Mouse (Mus musculus) kidney, postnatal 14 days (tissue): ENCODE results near the gene Sowaha.

ENCODE experiments used
- DNase-seq: peaks from one replicate; pipeline ENCODE4 v3.0.0; 2022; ENCODE audit warnings: mixed read lengths

Gene Sowaha

DNA sequence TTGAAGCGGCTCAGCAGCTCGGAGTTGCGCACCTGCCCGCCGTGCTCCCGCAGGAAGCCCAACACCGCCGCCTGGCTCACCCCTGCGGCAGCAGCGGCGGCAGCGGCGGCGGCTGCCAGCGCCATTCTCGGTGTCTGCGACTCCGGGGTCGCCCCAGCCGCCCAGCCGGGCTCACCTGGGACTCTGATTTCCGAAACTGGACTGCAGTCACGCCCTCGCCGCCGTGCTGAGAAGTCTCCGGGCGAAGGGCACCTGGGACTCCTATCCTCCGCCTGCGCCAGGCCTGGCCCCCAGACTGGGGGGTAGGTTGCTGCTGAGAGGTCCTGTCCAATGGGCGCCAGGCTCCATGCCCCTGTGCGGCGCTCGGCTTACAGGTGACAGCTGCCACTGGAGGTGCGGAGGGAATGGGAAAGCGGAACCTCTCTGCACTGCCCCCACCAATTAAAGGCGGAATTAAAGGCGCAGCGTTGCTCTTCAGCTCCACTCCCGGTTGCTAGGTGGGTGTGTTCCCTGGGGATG lies at the start of gene Sowaha, which contains the start of gene Gm9945:
Sowaha (minus strand) TSS at position 492 of the 519 bp plus-strand sequence.
Gm9945 (plus strand) TSS at position 384 of the 519 bp plus-strand sequence.
- peak; percentile 70 for DNase-seq

DNA sequence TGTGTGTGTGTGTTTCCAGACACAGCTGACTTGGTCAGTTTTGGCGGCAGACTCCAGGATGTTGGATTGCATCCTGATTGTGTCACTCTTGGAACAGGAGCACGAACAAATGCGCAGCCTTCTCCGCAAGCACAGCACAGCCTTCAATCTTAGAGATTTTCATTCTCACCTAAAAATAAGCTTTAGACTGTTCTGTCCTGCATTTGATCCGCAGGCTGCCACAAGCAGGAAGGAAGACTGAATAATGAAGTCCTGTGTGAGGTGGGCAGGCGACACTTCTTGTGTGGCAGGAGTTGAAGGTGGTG lies 49.1 kb upstream of the Sowaha start:
- DNase-seq = peak; percentile 63

DNA sequence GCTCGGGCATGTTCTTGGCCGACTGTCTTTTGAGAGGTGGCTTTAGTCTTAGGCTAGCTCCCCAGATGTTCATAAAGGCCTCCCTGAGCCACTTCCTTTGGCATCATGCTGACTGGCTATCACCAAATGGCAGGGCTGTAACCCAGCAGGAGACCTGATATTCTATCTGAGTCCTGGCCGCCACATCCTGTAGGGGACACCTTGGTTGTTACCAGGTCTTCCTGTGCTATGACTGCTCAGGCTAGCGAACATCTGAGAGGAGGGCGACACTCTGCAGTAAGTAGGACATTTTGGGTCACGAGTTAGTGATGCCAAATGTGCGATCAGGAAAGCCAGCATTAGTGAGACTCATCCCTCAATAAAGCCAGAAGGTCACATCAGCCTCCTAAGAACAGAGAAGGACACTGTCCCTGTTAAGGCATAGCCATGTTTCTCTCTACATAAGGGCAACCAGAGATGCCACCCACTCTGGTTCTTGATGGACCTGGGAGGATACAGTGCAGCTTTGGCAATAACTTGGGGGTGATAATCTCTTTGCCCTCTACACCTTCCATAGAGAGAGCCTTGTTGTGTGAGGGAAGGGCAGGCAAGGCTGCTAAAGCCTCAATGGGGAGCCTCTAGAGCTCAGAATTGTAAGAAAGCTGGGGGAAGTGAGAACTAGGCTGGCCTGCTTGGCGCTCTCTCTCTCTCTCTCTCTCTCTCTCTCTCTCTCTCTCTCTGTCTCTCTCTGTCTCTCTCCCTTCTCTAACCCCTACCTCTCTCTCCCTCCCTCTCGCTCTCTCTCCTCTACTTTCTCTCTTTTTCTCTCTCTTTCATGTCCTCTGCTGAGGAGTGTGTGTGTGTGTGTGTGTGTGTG lies 48.6 kb upstream of the Sowaha start:
- DNase-seq = no peak

DNA sequence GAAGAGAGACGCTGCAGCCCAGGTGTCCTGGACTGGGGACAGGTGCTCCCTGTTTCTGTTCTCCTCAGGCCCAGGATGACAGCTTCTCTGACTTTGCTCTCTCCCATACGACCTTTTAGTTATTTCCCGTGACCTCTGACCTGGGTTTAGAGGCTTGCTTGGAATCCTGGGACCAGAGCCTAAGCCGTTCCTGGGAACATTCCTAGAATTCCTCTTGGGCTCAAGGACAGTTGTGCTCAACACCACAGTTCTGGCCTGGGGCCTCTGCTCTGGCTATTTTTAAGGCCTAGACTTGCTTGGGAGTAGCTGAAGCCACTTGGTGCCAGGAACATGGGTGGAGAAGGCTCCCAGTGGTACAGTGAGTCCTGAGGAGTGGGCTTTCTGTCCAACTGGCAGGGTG lies 45.4 kb upstream of the Sowaha start:
- peak; percentile 75 for DNase-seq

DNA sequence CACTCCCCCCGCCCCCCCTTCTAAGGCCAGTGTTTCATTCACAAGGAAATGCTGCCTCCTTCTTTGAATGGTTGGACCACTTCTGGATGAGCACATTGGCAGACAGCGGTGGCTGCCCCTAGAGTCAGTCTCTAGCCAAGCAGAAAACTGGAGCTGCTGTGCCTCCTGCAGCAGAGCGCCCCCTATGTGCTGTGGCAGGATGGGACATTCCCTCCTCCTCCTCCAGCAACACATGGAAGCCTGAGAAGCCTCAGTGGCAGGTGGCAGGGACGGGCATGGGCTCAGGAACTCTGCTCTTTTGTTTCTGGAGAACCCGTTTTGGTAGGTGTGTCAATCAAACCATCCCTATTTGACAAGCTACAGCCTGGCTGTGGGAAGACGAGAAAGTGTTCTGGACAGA lies 44.8 kb upstream of the Sowaha start:
- no peak for DNase-seq

DNA sequence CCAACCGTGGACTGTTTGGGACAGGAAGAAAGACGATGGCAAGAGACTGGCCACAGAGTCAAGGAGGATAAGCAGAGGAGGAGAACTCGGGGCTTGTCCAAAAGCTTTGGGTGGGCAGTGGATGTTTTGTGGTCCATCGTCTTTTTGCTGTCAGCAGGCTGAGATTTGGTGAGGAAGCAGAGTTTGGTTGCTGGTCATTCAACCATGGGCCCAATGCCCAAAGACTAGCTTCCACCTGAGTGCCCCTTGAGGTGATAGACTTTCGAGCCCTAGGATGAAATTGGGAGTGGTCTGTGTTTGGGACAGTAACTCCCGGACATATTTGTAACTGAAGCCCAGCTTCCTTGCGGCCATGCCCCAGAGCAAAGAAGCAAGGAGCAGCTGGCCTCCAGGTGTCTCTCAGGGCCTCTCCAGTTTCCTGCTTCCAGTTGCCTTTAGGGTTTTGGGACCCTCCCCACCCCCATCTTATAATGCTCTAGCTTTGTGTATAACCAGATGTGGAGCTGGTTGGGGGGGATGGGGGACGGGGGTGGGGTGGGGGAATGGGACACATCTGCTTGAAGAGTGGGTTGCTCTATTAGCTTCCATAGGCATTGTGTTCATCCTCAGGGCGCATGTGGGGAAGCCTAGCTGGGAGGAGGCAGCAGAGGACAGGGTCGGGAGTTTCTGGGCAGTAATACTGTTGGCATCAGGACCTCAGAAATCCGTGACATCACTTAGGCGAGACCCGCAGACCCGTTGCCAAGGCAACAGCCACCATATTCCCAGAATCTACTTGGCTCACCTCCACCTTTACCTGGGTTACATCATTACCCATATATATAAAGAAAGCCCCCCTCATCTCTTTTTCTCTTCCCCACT lies 43.7 kb upstream of the Sowaha start:
- DNase-seq = no peak

DNA sequence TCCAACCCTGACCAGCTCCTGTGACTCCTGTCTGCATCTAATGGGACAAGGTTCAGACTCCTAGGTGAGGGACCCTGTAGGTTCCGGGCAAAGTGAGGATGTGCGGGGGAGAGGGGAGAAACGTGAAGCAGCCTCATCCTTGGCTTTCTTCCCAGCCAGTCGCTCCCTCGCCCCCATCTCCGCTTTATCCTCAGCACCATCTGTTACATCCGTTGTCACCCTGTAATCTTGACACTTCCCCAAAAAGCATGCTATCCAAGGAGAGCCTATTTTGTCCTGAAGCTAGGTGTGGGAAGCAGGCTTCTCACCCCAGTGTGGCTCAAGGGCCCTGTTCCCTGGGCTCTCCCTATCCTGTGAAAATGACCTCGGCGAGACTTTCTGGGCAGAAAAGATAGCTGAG lies 42.9 kb upstream of the Sowaha start:
- DNase-seq = no peak

DNA sequence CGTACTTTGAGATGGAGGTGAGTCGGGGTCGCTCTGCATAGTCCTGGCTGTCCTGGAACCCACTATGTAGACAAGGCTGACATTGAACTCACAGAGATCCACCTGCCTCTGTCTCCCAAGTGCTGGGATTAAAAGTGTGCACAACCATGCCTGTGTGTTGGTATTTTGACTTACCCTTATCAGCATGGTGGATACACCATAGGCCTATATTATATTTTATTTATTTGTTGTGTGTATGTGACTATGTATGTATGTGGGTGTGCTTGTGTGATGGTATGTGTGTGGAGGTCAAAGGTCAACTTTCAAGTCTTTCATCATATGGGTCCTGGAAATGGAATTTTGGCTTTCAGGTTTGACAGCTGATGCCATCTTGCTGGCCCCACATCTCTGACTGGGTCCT lies 42.3 kb upstream of the Sowaha start:
- DNase-seq = no peak

DNA sequence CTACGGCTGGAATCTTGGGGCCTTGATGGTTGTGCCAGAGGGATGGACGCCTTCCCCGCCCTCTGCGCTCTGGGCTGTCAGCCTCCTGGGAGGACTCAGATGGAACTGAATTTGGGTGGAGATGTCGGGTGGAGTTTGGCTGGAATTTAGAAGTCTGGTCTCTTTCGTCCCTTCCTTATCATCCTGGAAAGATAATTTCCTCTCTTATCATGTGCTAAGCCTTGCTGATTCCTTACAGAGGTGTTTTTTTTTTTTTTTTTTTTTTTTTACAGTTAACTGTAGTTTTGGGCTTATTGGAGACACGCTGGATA lies 41.7 kb upstream of the Sowaha start:
- DNase-seq = no peak

DNA sequence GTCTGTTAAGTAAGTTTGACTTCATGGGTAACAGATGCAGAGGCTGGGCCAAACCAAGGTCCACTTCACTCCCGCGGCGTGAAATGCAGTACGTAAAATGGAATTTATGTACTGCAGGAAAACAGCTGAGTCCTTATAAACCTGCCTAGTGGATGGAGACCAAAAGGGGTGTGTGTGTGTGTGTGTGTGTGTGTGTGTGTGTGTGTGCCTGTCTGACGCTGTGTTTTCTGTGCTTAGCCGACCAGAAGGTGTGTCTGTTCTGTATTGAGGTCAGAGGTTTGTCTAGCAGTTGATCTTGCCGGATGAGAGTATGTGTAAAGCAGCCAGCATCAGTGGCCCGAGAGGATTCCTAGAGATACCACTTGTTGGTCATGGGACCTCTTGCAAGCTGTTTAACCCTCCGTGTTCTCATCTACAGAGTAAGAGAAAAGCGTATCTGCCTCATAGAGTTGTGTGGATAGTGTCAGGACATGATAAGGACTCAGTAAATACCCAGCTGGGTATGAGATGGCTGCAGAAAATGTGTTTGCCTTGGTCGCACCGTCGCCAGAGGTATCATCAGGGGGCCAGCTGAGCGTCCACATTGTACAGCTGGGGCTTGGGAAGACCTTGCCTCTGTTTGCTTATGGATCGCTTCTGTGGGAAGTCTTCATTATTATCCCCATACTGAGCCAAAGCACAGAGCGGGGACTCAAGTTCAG lies 41.2 kb upstream of the Sowaha start:
- DNase-seq = no peak

DNA sequence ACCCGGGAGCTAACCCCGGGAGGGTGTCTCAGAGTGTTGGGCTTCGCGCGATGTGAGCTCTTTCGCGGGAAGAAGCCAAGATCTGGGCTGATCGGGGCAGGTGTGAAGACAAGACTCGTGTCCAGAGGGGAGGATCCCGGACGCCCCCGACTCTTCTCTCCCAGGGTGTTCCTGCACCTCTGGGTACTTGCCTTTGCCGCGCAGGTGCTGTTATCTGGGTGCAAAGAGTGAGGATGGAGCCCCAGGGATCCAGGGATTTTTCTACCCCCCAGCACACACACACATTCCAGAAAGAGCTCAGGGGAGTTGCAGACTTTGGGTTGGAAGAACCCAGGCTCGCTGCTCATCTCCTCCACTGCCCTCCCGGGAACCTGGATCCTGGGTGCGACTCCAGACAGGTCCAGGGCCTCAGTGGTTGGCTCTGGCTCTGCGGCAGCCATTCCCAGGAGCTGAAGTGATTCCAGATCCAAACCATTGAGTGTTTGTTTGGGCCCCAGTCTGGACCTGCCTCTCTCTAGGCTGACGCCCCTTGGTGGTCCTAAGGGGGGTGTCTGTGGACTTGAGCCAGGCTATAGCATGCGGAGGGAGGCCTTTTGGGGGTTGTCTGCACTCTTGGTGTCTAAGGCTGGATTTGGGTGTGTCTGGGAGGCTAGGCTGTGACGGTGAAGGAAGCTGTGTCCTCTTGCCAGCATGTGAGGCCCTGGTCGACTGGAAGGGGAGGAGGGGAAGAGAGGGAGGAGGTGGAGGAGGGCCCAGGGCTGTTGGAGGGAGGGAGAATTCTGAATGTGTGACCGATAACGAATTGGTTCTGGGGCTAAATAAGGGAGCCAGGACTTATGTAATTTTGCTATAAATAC lies 40.3 kb upstream of the Sowaha start:
- DNase-seq = peak; percentile 48

DNA sequence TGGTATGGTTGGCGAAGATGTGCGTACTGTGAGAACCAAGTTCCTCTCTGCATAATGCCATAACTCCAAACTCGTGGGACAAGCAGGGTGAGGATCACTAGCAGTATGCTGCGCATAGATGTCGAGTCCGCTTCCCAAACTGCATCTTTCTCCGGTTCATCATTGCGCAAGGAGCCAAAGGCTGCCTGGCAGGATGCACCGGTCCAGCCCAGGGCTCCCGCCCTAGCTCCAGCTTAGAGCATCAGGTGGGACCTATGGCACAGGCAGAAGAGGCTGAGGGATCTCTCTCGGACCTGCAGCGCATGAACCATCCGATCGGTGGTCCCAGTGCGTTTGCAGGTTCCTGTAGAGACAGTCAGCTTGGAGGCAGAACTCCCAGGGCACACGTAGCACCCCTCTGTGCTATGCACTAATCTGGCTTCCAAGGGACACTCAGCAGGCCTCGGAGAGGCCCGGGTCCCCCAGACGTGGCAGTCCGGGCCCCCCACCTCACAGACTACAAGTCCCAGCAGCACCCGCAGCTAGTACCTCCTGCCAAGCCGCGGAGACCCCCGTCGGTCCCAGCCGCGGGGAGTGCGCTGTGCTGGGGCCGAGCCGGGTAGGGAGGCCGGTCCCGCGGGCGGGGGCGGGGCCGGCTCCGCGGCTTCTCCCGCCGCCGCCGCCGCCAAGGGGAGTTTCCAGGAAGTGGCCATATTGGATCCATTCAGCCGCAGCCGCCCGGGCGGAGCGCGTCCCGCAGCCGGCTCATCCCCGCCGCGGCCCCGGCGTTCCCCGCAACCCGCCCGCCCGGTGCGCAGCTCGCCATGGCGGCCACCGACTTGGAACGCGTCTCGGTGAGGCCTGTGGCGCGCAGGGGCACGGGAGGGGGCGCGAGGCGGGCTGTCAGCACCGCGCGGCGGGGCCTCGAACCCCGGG lies 39.4 kb upstream of the Sowaha start, which contains the start of gene Sept8:
Sept8 (plus strand) TSS at position 51 of the 915 bp plus-strand sequence.
- DNase-seq = peak; percentile 73

DNA sequence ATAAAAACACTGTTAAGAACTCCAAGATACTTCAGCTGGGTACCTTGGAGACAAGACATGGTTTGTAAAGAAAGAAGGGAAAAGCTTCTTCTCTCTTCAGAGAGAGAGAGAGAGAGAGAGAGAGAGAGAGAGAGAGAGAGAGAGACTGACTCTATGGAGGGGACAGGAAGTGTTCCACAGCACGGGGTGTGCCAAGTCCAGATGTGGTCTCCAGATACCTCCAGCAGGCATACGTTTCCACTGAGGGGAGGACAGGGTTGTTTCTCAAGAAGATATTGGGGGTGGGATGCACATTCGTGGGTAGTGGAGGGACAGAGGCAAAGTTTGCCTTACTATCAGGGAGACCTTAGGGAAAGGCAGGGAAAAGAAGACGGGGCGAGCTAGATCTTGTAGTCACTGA lies 38.7 kb upstream of the Sowaha start:
- no peak for DNase-seq

DNA sequence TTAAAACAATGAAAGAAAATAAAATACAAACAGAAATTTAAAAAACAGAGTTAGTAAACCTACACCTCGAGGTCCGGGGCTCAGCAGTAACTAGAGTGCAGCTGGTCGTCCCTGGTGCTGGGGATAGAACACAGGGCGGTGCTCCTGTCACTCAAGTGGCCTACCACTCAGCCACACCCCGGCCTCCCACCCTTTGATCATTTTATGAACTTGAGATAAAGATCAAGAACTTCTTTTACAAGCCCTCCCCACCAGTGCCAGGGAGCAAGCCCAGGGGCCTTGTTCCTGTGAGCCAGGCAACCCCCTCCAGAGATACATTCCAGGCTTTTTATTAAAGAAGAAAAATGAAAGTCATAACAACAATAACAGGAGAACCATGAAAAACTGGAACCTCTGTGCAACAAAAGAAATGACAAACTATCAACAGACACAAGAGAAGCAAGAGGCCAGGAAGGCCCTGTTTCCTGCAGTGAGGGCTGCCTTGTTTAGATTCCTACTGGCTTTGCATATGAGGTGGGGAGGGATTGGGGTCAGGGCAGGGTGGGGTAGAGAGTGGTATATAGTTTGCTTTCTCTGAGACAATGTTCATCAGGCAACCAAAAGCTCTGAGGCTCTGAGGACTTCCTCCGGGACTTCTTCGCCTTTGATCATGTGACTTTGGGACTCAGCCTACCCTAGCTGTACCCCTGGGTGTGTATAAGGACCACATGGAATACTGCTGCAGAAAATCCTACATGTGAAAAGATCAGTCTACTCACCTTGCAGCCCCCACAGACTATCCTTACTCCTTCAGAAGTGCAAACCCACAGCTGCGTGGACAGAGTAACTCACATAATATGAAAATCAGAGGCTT lies 36.9 kb upstream of the Sowaha start:
- no peak for DNase-seq

DNA sequence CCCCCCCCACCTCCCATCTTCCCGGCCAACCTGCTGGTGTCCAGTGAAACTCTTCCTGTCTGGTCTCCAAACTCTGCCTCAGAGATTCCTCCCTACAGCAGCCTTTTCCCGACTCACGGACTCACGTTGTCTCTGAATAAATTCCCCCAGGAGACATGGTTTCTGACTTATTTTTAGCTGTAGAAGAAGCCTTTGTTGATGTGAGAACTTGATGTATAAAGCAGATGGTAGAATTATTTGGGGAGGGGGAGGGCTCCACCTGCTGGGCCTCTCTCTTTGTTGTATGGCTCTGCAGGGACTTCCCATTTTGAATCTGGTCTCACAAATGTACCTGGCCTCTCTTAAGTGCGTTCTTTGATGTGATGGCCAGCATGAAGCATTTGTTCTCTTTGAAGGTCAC lies 30.3 kb upstream of the Sowaha start:
- no peak for DNase-seq

DNA sequence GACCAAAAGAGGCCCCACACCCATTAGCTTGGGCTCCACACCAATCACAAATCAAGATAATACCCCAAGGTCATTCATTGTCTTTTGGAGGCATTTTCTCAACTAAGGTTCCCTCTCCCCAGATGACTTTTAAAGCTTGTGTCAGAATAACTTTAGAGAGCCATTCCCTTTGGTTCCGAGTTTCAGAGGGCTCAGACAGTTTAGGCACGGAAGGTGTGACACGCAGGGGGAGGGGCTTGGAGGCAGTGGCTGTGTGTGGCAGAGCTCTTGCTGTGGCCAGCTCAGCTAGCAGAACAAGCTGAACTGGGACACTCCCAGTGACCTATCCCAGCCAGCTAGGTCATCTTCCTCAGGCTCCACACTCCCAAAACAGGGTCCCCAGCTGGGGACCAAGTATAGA lies 28.5 kb upstream of the Sowaha start:
- DNase-seq = no peak

DNA sequence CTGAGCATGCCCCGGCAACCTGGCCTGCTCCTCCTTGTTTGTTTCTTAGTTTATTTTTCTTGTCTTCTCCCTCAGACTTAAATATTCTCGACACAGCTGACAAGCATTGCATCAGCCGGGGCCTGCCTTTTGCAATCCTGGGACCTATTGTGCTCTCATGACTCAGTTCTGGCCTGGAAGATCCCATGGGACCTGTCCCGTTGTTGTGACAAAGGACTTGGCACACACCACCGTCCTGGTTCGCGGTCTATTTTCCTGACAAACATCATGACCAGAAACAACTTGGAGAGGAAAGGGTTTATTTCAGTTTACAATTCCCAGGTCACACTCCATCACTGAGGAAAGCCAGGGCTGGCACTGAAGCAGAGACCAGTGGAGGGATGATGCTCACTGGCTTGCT lies 28.1 kb upstream of the Sowaha start:
- peak; percentile 60 for DNase-seq

DNA sequence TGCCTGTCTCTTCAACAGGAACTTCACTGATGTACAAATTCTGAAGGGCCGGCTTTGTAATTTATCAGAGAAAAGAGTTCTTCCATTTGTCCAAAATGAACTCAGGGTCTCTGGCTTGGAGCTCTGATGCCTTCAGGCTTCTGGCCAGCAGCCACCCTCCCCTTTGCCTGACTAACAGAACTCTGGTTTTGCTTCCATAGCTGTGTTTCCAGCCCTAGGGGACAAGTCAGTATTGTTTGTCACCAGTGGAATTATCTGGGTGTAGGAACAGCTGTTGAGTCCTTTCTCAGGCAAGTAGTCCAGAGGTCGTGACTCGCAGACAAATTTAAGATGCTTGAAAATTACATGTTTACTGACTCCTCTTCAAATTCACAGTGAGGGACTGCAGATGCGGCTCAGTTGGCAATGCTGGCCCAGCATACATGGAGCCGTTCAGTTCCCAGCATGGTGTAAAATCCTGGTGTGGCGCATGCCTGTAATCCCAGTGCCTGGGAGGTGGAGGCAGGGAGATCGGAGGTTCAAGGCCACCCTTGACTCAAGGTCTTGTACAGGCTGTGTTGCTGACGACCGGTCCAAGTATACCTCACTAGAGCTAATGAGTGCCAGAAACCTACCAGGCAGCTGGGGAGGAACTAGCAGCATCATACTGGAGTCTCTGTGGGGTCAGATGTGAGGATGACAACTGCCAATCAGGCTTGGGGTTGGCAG lies 27.2 kb upstream of the Sowaha start:
- DNase-seq = peak; percentile 35

DNA sequence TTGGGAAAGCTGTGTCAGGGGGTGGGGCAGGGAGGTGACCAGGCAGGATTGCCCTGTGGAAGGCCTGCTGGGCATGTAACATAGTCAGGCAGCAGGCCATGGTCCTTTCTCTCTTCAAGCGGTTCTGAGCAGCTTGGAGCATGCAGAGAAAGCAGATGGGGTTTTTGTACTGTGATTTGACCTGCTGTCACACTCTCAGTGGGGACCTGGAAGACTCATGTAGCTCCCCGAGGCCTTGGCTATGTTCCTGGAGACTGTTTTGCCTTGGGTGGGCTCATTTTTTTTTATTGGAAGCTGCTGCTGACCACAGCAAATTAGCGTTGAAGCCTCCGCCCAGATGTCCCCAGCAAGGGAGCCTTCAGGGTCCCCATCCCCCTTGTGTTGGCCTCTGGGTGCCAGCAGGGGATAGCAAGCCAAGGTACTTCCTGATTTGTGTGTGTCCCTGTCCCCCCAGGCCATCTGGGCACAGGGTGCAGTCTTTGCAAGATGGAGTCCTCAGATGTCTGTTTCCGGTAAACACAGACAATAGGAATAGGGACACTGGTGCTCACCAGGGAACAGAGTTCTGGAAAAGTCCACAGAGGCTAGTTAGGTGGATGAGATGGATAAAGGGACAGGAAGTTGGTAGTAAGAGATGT lies 25.1 kb upstream of the Sowaha start:
- DNase-seq = no peak
